Mouse (Mus musculus): ENCODE measurements around the gene Mgll. TPM values are rescaled to one million over a fixed set of nuclear protein-coding genes. Genes with fewer than 3 reads are reported as not detected.

The Mgll gene
- polyA plus RNA-seq, 1 experiment from 2014 or later, result 8.0 TPM

DNA sequence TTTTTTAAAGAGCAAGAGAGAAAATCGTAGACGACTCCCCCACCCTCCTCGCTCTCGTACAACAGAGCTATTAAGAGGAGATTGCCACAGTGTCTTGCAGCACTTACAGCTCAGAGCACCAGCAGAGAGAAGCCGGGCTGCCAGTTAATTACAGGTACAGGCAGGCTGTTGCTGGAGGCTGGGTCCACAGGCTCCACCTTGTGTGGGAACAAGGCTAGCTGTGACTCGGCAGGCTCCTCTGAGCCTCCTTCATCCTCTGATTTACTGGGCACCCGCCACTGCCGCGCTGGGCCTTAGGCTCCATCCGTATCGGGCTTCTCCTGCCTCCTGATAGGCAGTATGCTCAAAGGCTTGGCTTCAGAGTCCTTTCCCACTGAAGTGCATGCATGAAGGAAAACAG is 64.0 kb downstream of the Mgll start:
- peaks cover 30% of the 10 kb centered on the region for H3K4me1 ChIP-seq (replicated peaks)
- no peaks in the 10 kb centered on the region for H3K9me3 ChIP-seq
- no peak overlapping the region for H3K4me2 ChIP-seq
- no peaks in the 10 kb centered on the region for H3K27me3 ChIP-seq
- 37% methylated on average over 11 of the region's 11 CpGs for WGBS
- H3K4me3 ChIP-seq (replicated peaks), result no peak overlapping the region
- H3K36me3 ChIP-seq, result no peaks in the 10 kb centered on the region
- H3K9ac ChIP-seq (replicated peaks), result no peak overlapping the region
- ATAC-seq (ENCODE audit: insufficient number of reproducible peaks, insufficient read depth, low FRiP score, low TSS enrichment, low read depth), result no peak
- no peak overlapping the region for H3K27ac ChIP-seq

DNA sequence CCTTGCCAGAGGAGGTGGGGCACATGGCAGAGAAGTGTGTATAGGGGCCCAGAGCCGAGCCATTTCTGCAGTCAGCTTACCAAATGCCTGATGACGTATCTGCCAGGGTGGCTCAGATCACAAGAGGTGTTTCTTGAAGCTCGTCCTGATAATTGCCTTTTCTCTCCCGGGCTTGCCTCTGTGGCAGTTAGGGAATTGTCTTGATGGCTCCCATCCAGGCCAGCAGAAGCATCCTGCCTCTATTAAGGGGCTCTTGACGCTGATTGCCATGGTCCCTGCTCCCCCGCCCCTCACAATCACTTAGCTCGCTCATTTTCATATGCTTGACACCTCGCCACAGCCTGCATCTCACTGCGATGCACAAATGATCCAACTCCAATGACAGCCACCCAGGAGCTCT is 67.1 kb downstream of the Mgll start:
- Histone ChIP-seq H3K27ac (no peak overlapping the region), H3K9me3 (no peaks in the 10 kb centered on the region), H3K9ac (replicated peaks) (no peak overlapping the region), H3K4me1 (replicated peaks) (peaks cover 9% of the 10 kb centered on the region), H3K4me3 (replicated peaks) (no peak overlapping the region), H3K4me2 (no peak overlapping the region), H3K27me3 (no peaks in the 10 kb centered on the region), H3K36me3 (no peaks in the 10 kb centered on the region)
- no peak for ATAC-seq (ENCODE audit: insufficient number of reproducible peaks, insufficient read depth, low FRiP score, low TSS enrichment, low read depth)
- 26% methylated on average over 9 of the region's 9 CpGs for WGBS

- Histone ChIP-seq H3K9ac (replicated peaks) (no peak overlapping the region), H3K27me3 (no peaks in the 10 kb centered on the region), H3K27ac (no peak overlapping the region), H3K4me2 (no peak overlapping the region), H3K9me3 (no peaks in the 10 kb centered on the region), H3K4me3 (replicated peaks) (no peak overlapping the region), H3K4me1 (replicated peaks) (peaks cover 8% of the 10 kb centered on the region), H3K36me3 (no peaks in the 10 kb centered on the region)
- no peak for ATAC-seq (ENCODE audit: insufficient number of reproducible peaks, insufficient read depth, low FRiP score, low TSS enrichment, low read depth)
- 35% methylated on average over 7 of the region's 7 CpGs for WGBS
Measured at GRCm38 (mm10) chr6:88792147-88792691, 68.0 kb downstream of the Mgll start.

DNA sequence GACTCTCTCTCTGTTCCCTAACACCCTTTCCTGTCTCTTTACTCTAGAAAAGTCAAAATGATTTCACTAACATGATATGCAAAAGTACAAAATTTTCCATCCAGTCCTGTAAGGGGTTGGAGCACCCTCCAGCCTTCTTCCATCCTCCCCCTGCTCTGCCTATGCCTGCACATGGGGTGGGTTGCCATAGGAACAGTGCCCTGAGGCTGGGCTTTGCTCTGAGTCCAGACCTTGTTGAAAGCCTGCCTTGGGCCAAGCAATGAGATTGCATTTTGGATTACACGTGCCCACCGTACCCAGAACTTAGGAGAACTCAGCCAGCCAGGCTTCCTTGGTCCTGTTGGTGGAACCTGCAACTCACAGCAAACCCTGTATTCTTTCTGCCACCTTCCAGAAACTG is 69.0 kb downstream of the Mgll start:
- Histone ChIP-seq H3K4me2 (no peak overlapping the region), H3K36me3 (no peaks in the 10 kb centered on the region), H3K4me3 (replicated peaks) (no peak overlapping the region), H3K27me3 (no peaks in the 10 kb centered on the region), H3K27ac (no peak overlapping the region), H3K9ac (replicated peaks) (no peak overlapping the region), H3K9me3 (no peaks in the 10 kb centered on the region), H3K4me1 (replicated peaks) (peaks cover 6% of the 10 kb centered on the region)
- ATAC-seq (ENCODE audit: insufficient number of reproducible peaks, insufficient read depth, low FRiP score, low TSS enrichment, low read depth), result no peak
- 27% methylated on average over 2 of the region's 2 CpGs for WGBS

- no peaks in the 10 kb centered on the region for H3K9me3 ChIP-seq
- H3K9ac ChIP-seq (replicated peaks), result no peak overlapping the region
- no peak overlapping the region for H3K4me2 ChIP-seq
- no peak overlapping the region for H3K27ac ChIP-seq
- no peaks in the 10 kb centered on the region for H3K27me3 ChIP-seq
- H3K4me3 ChIP-seq (replicated peaks), result no peak overlapping the region
- ATAC-seq (ENCODE audit: insufficient number of reproducible peaks, insufficient read depth, low FRiP score, low TSS enrichment, low read depth), result no peak
- H3K36me3 ChIP-seq, result no peaks in the 10 kb centered on the region
- peaks cover 5% of the 10 kb centered on the region for H3K4me1 ChIP-seq (replicated peaks)
- 72% methylated on average over 13 of the region's 13 CpGs for WGBS
Measured at GRCm38 (mm10) chr6:88793872-88794271, 69.7 kb downstream of the Mgll start.

DNA sequence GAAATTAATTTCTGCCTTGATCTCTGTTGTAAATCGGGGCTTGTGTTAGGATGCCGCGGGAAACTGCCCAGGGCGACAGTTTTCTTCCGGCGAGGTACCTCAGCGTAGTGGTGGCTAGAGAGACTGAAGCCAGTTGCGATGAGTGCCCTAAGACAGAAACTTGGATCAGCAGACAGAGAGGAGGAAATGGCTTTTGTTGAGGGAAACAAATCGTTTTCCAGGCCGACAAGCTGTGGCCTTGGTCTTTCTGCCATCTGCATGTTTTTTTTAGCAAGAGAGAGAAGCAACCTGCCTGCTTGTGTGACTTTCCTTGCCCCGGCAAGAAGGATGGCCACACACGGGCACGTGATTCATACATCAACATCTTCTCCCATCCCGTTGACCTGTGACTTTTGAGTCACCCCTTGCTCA is 70.4 kb downstream of the Mgll start:
- 33% methylated on average over 14 of the region's 14 CpGs for WGBS
- peaks cover 5% of the 10 kb centered on the region for H3K4me1 ChIP-seq (replicated peaks)
- no peak for ATAC-seq (ENCODE audit: insufficient number of reproducible peaks, insufficient read depth, low FRiP score, low TSS enrichment, low read depth)

GRCm38 (mm10) chr6:88800191-88800590 is 76.0 kb downstream of the Mgll start:
- Histone ChIP-seq H3K4me1 (replicated peaks) (peaks cover 15% of the 10 kb centered on the region), H3K27me3 (no peaks in the 10 kb centered on the region), H3K9me3 (no peaks in the 10 kb centered on the region), H3K9ac (replicated peaks) (no peak overlapping the region), H3K4me3 (replicated peaks) (no peak overlapping the region), H3K27ac (no peak overlapping the region), H3K4me2 (no peak overlapping the region), H3K36me3 (no peaks in the 10 kb centered on the region)
- 81% methylated on average over 7 of the region's 7 CpGs for WGBS
- ATAC-seq (ENCODE audit: insufficient number of reproducible peaks, insufficient read depth, low FRiP score, low TSS enrichment, low read depth), result no peak

More for the DNA sequence above, 70.4 kb downstream of the Mgll start:
- Histone ChIP-seq H3K36me3 (no peaks in the 10 kb centered on the region), H3K27me3 (no peaks in the 10 kb centered on the region), H3K4me2 (no peak overlapping the region), H3K9ac (replicated peaks) (no peak overlapping the region), H3K9me3 (no peaks in the 10 kb centered on the region), H3K27ac (no peak overlapping the region), H3K4me3 (replicated peaks) (no peak overlapping the region)

DNA sequence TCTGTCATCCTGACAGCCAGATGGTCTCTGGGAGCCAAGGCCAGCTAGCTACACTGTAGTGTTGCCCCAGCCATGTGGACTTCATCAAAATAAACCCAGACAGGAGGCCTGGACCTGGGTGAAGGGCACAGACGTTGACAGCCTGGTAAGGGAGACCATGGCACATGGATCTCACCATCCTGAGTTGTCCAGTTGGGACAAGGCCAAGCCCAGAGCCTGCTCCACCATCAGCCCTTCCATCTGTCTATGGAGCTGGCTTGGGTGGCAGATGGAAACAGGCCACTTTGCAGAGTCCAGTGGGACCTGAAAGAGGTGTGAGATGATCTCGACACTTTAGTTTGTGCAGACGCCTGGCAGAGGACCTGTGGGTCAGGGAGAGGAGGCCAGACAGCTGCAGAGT is 76.5 kb downstream of the Mgll start:
- H3K27me3 ChIP-seq, result no peaks in the 10 kb centered on the region
- H3K4me2 ChIP-seq, result no peak overlapping the region
- no peak for ATAC-seq (ENCODE audit: insufficient number of reproducible peaks, insufficient read depth, low FRiP score, low TSS enrichment, low read depth)
- no peak overlapping the region for H3K27ac ChIP-seq
- 20% methylated on average over 3 of the region's 3 CpGs for WGBS
- peaks cover 15% of the 10 kb centered on the region for H3K4me1 ChIP-seq (replicated peaks)
- H3K4me3 ChIP-seq (replicated peaks), result no peak overlapping the region
- no peaks in the 10 kb centered on the region for H3K36me3 ChIP-seq
- H3K9me3 ChIP-seq, result no peaks in the 10 kb centered on the region
- H3K9ac ChIP-seq (replicated peaks), result no peak overlapping the region

DNA sequence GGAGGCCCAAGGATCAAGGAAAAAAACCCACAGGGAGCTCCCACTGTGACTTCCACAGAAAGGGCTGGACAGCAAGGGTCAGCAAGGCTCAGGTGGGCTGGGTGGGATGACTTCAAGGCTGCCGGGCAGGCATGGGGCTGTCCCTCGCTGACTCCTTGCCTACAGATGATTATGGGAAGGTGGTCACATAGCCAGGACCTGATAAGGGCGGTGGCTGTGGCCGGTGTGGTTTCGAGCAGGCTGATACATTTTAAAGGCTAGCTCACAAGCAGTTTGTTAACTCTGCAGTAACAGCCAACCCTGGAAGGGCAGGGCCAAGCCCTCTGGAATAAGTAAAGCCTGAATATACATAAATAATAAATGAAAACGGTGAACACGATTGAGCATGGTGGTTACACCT is 78.8 kb downstream of the Mgll start:
- no peak overlapping the region for H3K4me2 ChIP-seq
- H3K9ac ChIP-seq (replicated peaks), result no peak overlapping the region
- H3K4me1 ChIP-seq (replicated peaks), result peaks cover 15% of the 10 kb centered on the region
- ATAC-seq (ENCODE audit: insufficient number of reproducible peaks, insufficient read depth, low FRiP score, low TSS enrichment, low read depth), result no peak
- no peaks in the 10 kb centered on the region for H3K27me3 ChIP-seq
- H3K4me3 ChIP-seq (replicated peaks), result no peak overlapping the region
- no peaks in the 10 kb centered on the region for H3K9me3 ChIP-seq
- 83% methylated on average over 7 of the region's 7 CpGs for WGBS
- no peaks in the 10 kb centered on the region for H3K36me3 ChIP-seq
- H3K27ac ChIP-seq, result no peak overlapping the region

DNA sequence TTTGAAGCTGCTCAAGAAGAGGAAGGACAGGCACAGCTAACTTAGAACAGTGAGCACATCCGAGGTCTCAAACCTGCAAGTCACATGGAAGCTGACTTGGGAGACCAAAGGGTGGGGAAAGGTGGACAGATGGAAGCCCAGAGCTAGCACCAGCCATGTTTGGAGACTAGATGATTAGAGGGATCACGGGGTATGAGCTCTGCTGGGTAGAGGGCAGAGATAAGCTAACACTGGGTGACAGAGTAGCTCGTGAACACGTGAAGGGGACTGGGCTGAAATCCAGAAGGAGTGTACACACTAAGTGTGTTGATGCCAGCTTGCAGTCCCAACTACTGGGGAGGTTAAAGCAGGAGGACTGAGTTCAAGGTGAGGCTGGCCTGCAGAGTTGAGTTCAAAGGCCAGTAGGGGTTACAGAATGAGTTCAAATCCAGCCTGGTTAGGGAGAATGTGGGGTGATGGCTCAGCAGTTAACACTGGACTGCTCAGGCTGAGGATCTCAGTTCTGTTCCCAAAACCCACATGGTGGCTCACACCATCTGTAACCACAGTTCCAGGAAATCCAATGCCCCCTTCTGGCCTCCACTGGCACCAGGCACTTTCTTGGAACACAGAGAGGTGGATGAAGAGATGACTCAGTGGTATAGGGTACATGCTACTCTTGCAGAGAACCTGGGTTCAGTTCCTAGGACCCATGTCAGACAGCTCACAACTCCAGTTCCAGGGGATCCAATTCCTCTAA is 79.9 kb downstream of the Mgll start:
- Histone ChIP-seq H3K27me3 (no peaks in the 10 kb centered on the region), H3K9ac (replicated peaks) (no peak overlapping the region), H3K9me3 (no peaks in the 10 kb centered on the region), H3K36me3 (no peaks in the 10 kb centered on the region), H3K4me2 (no peak overlapping the region), H3K27ac (no peak overlapping the region), H3K4me3 (replicated peaks) (no peak overlapping the region), H3K4me1 (replicated peaks) (peaks cover 19% of the 10 kb centered on the region)
- 90% methylated on average over 4 of the region's 4 CpGs for whole genome bisulfite sequencing
- ATAC-seq (ENCODE audit: insufficient number of reproducible peaks, insufficient read depth, low FRiP score, low TSS enrichment, low read depth), result no peak

DNA sequence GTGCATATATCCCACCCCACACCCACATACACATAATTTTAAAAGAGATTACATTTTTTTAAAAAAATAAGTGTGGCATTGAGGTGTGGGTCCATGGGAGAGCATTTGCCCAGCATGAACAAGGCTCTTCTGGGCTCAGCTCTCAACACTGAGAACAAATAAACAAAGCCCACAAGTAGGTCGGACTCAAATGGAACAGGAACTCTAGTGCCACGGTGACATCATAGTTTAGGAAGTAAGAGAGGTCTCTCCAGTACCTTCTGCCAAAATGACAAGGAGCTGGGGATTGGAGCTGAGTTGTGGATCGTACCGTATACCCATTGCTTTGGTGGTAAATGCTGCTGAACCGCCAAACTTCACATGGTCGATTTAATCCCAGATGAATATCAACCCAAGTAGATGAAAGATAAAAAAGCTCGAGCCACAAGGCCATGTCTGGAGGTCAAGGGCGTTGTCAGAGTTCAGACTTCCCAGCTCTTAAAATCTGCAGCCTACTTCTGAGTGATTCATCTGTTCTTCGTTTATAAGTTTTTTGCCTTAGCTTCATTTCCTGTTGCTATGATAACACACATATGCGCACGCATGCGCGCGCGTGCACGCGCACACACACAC is 80.9 kb downstream of the Mgll start:
- H3K36me3 ChIP-seq, result no peaks in the 10 kb centered on the region
- H3K9ac ChIP-seq (replicated peaks), result no peak overlapping the region
- peaks cover 25% of the 10 kb centered on the region for H3K4me1 ChIP-seq (replicated peaks)
- H3K9me3 ChIP-seq, result no peaks in the 10 kb centered on the region
- H3K4me3 ChIP-seq (replicated peaks), result no peak overlapping the region
- 90% methylated on average over 17 of the region's 17 CpGs for WGBS
- no peak overlapping the region for H3K27ac ChIP-seq
- H3K27me3 ChIP-seq, result no peaks in the 10 kb centered on the region
- no peak overlapping the region for H3K4me2 ChIP-seq
- ATAC-seq (ENCODE audit: insufficient number of reproducible peaks, insufficient read depth, low FRiP score, low TSS enrichment, low read depth), result no peak
